Mouse (Mus musculus) embryonic facial prominence, embryonic 12.5 days (tissue): ENCODE data around the gene Fam76b. TPM values are rescaled to one million over a fixed set of nuclear protein-coding genes. Genes with fewer than 3 reads are reported as not detected.
"Not testable (repeated sequence)": the region's sequence is repeated elsewhere in the genome, so short reads cannot be mapped to it uniquely, and the experiment has no call there.

Experiments used
- ATAC-seq: fragments of 200-750 bp; cut with Nextera tagmentation; 2 replicates; pipeline ENCODE4 v1.8.0; 2017; ENCODE audit not compliant: insufficient number of reproducible peaks, insufficient read depth, low FRiP score, low TSS enrichment
- H3K27ac ChIP-seq: fragments of 300-500 bp; sonication (generic); 2 replicates; pipeline ENCODE4 v1.5.1; 2016; ENCODE audit warnings: mild to moderate bottlenecking
- H3K27me3 ChIP-seq: fragments of 300-500 bp; sonication (generic); 2 replicates; pipeline ENCODE4 v1.6.1; 2016; ENCODE audit warnings: mild to moderate bottlenecking, moderate library complexity
- H3K36me3 ChIP-seq: fragments of 300-500 bp; sonication (generic); 2 replicates; pipeline ENCODE4 v1.6.1; 2016; ENCODE audit warnings: mild to moderate bottlenecking
- H3K4me1 ChIP-seq: fragments of 300-500 bp; sonication (generic); 2 replicates; pipeline ENCODE4 v1.6.1; 2016
- H3K4me2 ChIP-seq: fragments of 300-500 bp; sonication (generic); replicated peaks from 2 replicates; pipeline ENCODE4 v1.6.1; 2016; ENCODE audit warnings: mild to moderate bottlenecking, moderate library complexity
- H3K4me3 ChIP-seq: fragments of 300-500 bp; sonication (generic); 2 replicates; pipeline ENCODE4 v1.5.1; 2016; ENCODE audit warnings: mild to moderate bottlenecking
- H3K9ac ChIP-seq: fragments of 300-500 bp; sonication (generic); 2 replicates; pipeline ENCODE4 v1.6.1; 2016; ENCODE audit warnings: mild to moderate bottlenecking, moderate library complexity
- H3K9me3 ChIP-seq: fragments of 300-500 bp; sonication (generic); 2 replicates; pipeline ENCODE4 v1.6.1; 2016; ENCODE audit warnings: mild to moderate bottlenecking, moderate library complexity
- WGBS: fragments of 180-500 bp; shearing (Covaris S2); methylation state at CpG from one replicate; pipeline ENCODE4 v1.1.7; 2016; 5-methylcytosine and 5-hydroxymethylcytosine counted together
- polyA plus RNA-seq: library from polyadenylated mRNA; unstranded; fragments of >200 nt; fragmentation: Nextera tagmentation; extraction: Ambion mirVana; gene quantifications from 2 replicates; pipeline ENCODE4 v1.2.1, GENCODE M21; 2016

The Fam76b gene
- 29.8 and 29.9 TPM in 2 replicates for polyA plus RNA-seq

DNA sequence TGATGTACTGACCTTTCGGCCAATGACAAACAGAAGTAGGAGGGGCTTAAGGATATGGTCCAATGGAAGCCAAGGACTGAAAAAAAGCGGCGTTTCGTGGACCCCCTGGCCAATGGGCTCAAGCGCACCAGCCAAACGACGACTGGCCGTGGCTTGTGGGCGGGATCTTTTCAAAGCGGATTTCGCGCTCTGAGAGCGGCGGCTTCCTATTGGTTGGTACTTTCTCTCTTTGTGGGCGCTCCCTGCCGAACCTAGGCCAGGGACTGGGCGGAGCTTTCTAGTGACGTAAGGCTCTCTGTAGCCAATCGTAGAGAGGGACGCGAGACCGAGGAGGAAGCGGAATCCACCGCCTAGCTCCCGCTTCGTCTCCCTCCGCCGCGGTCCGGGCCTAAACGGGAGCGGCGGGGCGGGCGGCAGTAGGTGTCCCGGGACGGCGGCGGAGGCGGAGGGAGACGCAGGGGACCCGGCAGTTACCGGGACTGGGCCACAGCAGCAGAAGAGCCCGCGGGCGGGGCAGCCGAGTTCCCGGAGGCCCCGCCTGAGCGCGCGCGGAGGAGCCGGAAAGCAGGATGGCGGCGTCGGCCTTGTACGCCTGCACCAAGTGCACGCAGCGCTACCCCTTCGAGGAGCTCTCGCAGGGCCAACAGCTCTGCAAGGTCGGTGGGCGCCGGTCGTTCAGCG is at the start of gene Fam76b:
Fam76b (plus strand) TSS at position 311 of the 681 bp plus-strand sequence.
- peak within 1 kb of the TSS; percentile 74 for H3K4me2 ChIP-seq
- H3K4me1 ChIP-seq = peaks cover 20% of the 10 kb centered on the region; the same call in 1 of the 2 replicates
- ATAC-seq = peak; percentile 96
- H3K27me3 ChIP-seq = no peaks in the 10 kb centered on the region
- WGBS = 0% methylated on average over 53 of the region's 67 CpGs
- no peaks in the 10 kb centered on the region for H3K9me3 ChIP-seq
- peak within 1 kb of the TSS; percentile 94 for H3K9ac ChIP-seq
- peaks cover 28% of the 10 kb centered on the region for H3K36me3 ChIP-seq
- H3K27ac ChIP-seq = peak within 1 kb of the TSS; percentile 99
- peak within 1 kb of the TSS; percentile 87 for H3K4me3 ChIP-seq

DNA sequence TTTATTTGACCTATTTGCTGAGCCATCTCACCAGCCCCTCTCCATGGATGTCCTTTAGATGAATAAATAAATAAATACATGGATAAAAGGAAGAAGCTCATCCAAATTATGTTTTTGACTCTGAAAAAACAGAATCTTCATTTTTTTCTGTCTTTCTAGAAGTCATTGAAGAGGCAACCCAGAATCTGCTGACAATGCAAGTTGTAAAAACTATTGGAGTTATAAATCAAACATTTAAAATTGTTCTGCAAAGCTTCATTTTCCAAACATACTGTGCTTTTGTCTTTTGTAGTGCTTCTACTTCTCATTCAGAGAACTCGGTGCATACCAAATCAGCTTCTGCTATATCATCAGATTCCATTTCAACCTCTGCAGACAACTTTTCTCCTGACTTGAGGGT is 45.5 kb upstream of the Fam76b start:
- ATAC-seq = no peak
- no peaks in the 10 kb centered on the region for H3K27me3 ChIP-seq
- no peaks in the 10 kb centered on the region for H3K9me3 ChIP-seq
- H3K27ac ChIP-seq = no peak overlapping the region
- H3K4me3 ChIP-seq = no peak overlapping the region
- H3K4me1 ChIP-seq = no peaks in the 10 kb centered on the region
- no peak overlapping the region for H3K9ac ChIP-seq
- 93% methylated on average over 1 of the region's 1 CpGs for WGBS
- H3K36me3 ChIP-seq = peaks cover 6% of the 10 kb centered on the region
- no peak overlapping the region for H3K4me2 ChIP-seq

DNA sequence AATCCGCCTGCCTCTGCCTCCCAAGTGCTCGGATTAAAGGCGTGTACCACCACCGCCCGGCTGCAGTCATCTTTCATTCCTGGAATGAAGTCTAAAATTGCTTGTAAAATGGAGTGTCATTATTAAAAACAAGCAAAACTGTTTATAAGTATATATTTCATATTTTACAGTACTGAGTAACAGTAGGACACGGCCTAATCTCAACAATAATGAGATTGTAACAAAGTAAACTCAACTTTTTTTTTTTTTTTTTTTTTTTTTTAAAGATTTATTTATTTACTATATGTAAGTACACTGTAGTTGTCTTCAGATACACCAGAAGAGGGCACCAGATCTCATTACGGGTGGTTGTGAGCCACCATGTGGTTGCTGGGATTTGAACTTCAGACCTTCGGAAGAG is 36.7 kb upstream of the Fam76b start:
- not testable (repeated sequence) for ATAC-seq, H3K4me1 ChIP-seq, H3K27ac ChIP-seq, H3K4me3 ChIP-seq, H3K27me3 ChIP-seq, H3K9me3 ChIP-seq, H3K4me2 ChIP-seq, H3K9ac ChIP-seq
- peaks cover 40% of the 10 kb centered on the region for H3K36me3 ChIP-seq
- 96% methylated on average over 8 of the region's 8 CpGs for WGBS

DNA sequence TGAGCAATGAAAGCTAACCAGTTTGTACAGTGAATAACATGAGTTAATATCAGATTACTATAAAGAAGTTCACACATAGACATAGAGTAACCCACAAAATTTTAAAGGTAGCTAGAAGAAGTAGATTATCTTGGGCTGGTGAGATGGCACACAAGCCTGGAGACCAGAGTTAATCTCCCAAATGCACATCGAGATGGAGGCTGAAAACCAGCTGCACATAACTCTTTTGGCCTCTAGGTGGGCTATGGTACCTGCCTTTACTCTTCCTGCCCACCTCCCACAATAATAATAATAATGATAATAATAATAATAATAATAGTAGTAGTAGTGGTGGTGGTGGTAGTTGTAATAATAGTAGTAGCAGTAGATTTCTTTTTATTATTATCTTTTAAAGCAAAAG is 33.2 kb upstream of the Fam76b start:
- no peak overlapping the region for H3K4me3 ChIP-seq
- peaks cover 43% of the 10 kb centered on the region for H3K36me3 ChIP-seq
- no peak overlapping the region for H3K4me2 ChIP-seq
- ATAC-seq = no peak
- no peak overlapping the region for H3K27ac ChIP-seq
- 80% methylated on average over 1 of the region's 1 CpGs for WGBS
- H3K9ac ChIP-seq = no peak overlapping the region
- no peaks in the 10 kb centered on the region for H3K4me1 ChIP-seq
- H3K27me3 ChIP-seq = no peaks in the 10 kb centered on the region
- no peaks in the 10 kb centered on the region for H3K9me3 ChIP-seq

DNA sequence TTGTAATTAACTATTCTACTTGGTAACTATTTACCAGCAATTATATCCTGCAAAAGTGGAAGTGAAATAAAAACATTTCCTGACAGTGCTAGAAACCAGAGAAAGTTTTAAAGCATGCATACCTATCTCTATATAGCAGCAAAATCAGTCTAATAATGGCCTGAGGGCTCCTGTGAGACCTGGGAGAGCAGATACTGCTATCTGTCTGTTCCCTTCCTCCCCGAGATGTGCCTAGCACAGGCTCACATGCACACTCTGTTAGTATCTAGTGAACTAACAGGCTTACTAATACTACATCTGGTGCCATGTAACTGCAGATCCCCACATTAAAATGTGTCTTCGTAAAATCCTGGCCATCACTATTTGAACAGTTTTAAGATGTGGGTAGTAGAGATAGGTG is 32.8 kb upstream of the Fam76b start:
- ATAC-seq = no peak
- no peaks in the 10 kb centered on the region for H3K27me3 ChIP-seq
- no peak overlapping the region for H3K4me3 ChIP-seq
- 91% methylated on average over 2 of the region's 2 CpGs for WGBS
- H3K9me3 ChIP-seq = no peaks in the 10 kb centered on the region
- no peak overlapping the region for H3K4me2 ChIP-seq
- H3K27ac ChIP-seq = no peak overlapping the region
- H3K36me3 ChIP-seq = peaks cover 45% of the 10 kb centered on the region
- no peak overlapping the region for H3K9ac ChIP-seq
- H3K4me1 ChIP-seq = no peaks in the 10 kb centered on the region

DNA sequence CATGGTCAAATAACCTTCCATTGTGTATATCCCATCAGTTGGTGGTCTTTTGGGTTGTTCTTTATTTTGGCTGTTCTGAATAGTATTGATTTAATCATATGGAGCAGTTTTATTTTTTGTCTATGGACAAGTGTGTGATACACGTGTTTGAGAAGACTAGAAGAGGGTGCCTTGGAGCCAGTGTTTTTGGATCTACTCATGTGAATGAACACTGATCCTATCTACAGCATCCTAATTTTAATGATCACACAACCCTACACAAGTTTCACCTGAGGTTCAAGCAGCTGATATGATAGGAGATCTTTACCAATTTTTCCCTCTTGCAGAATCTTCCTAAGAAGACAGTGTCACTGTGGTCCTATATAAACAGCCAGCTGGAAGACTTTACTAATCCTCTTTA is 23.0 kb upstream of the Fam76b start:
- no peak for ATAC-seq
- H3K27me3 ChIP-seq = no peaks in the 10 kb centered on the region
- no peak overlapping the region for H3K4me3 ChIP-seq
- H3K27ac ChIP-seq = no peak overlapping the region
- peaks cover 49% of the 10 kb centered on the region for H3K36me3 ChIP-seq
- no peak overlapping the region for H3K4me2 ChIP-seq
- no peaks in the 10 kb centered on the region for H3K4me1 ChIP-seq
- WGBS = 70% methylated on average over 1 of the region's 1 CpGs
- H3K9me3 ChIP-seq = no peaks in the 10 kb centered on the region
- H3K9ac ChIP-seq = no peak overlapping the region

DNA sequence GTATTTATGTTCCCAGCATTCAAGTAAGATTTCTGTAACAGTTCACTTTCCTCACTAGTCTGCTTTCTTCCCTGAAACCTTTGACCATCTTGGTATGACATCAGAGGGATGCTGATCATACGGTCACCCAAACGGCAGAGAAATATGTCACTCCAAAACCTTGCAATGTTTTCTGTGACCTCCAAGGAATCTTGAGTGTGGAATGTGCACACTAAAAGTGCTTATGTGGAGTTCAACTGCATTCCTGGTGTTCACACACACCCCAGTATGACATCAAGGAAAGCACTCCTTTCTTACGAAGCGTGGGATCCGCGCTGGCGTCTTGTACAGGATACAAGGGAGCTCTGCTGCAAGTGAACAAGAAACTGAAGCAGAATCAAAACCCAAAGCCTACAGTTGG is 20.7 kb upstream of the Fam76b start:
- Histone ChIP-seq H3K4me1 (no peaks in the 10 kb centered on the region), H3K4me3 (no peak overlapping the region), H3K9ac (no peak overlapping the region), H3K4me2 (no peak overlapping the region), H3K27me3 (no peaks in the 10 kb centered on the region), H3K36me3 (peaks cover 58% of the 10 kb centered on the region), H3K27ac (no peak overlapping the region), H3K9me3 (no peaks in the 10 kb centered on the region)
- WGBS = 93% methylated on average over 7 of the region's 7 CpGs
- ATAC-seq = no peak

DNA sequence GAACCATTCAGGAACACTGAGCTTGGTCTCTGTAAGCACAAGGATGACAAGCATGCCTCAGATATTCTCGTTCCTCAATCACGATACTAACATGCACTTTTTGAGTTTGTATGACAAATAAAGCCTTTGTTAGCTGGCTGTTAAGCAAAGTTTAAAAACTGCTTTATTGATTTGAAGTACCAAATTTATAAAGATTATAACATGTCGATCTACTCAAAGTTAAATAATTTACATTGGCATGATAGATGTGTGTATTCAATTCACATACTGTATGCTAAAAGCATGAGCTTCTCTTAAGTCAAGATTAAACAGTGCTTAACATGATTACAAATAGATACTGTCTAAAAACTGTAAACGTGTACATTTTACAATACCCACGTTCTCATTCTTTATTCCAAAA is 19.9 kb upstream of the Fam76b start:
- Histone ChIP-seq H3K4me1 (no peaks in the 10 kb centered on the region), H3K9ac (no peak overlapping the region), H3K27ac (no peak overlapping the region), H3K9me3 (no peaks in the 10 kb centered on the region), H3K36me3 (peaks cover 66% of the 10 kb centered on the region), H3K27me3 (no peaks in the 10 kb centered on the region), H3K4me2 (no peak overlapping the region), H3K4me3 (no peak overlapping the region)
- 89% methylated on average over 5 of the region's 5 CpGs for WGBS
- no peak for ATAC-seq

DNA sequence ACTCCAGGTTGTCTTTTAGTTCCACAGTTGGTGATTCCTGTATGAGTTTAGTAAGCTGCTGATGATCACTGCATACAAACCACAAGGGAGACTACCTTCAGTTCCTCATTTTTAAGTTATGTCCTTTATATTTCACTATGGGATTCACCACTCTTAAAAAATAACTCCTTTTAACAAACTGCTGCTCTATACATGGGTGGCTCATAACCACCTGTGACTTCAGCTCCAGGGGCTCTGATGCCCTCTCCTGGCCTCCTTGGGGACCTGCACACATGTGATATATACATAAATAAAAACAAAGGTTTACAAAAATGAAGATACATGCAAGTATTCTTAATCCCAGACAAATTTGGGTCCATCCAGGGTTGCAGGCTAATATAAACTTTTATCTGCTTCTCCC is 17.6 kb upstream of the Fam76b start:
- ATAC-seq = no peak
- Histone ChIP-seq H3K36me3 (peaks cover 62% of the 10 kb centered on the region), H3K4me3 (no peak overlapping the region), H3K4me1 (no peaks in the 10 kb centered on the region), H3K9me3 (no peaks in the 10 kb centered on the region), H3K27me3 (no peaks in the 10 kb centered on the region), H3K9ac (no peak overlapping the region), H3K4me2 (no peak overlapping the region), H3K27ac (no peak overlapping the region)

DNA sequence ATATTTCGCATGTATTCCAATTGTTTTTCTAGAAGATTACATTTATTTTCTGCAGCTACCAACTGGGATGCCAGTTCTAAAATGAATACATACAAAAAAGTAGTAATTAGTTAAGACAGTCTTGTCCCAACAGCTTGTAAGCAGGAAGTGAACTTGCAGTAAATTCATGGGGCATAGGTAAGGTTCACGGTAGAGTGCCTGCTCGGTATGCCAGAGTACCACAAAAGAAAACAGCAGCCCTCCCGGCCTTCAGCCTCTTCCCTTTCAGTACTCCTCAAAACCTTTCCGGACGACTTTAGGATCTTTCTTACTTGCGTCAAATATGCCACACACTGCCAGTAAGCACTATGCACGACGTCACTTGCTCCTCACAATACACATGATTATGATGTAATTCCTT is 9.1 kb upstream of the Fam76b start:
- Histone ChIP-seq H3K9ac (no peak overlapping the region), H3K4me2 (no peak overlapping the region), H3K9me3 (no peaks in the 10 kb centered on the region), H3K36me3 (peaks cover 66% of the 10 kb centered on the region), H3K27me3 (no peaks in the 10 kb centered on the region), H3K4me3 (no peak overlapping the region), H3K4me1 (no peaks in the 10 kb centered on the region), H3K27ac (no peak overlapping the region)
- WGBS = 86% methylated on average over 9 of the region's 9 CpGs
- ATAC-seq = no peak

DNA sequence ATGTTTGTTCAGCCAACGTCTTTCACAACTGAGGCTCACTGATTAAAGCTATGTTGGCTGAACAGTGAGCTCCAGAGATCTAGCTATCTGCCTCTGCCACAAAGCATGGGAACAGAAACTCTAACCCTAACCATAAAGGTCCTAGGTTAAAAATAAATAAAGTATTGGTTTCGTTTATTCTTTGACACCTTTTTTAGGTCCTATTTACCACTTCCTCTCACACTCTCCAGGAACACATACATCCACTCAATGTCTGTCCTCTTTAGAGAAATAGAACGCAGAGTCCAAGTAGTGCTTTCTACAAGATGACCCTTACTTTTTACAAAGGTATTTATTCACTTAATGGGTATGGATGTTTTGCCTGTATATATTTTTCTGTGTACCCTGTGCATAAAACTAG is 6.7 kb upstream of the Fam76b start:
- H3K27me3 ChIP-seq = no peaks in the 10 kb centered on the region
- no peaks in the 10 kb centered on the region for H3K9me3 ChIP-seq
- no peak overlapping the region for H3K4me2 ChIP-seq
- H3K27ac ChIP-seq = no peak overlapping the region
- H3K4me1 ChIP-seq = peaks cover 15% of the 10 kb centered on the region; the same call in 1 of the 2 replicates
- WGBS = 98% methylated on average over 3 of the region's 3 CpGs
- no peak overlapping the region for H3K9ac ChIP-seq
- no peak for ATAC-seq
- H3K36me3 ChIP-seq = peaks cover 50% of the 10 kb centered on the region
- no peak overlapping the region for H3K4me3 ChIP-seq

DNA sequence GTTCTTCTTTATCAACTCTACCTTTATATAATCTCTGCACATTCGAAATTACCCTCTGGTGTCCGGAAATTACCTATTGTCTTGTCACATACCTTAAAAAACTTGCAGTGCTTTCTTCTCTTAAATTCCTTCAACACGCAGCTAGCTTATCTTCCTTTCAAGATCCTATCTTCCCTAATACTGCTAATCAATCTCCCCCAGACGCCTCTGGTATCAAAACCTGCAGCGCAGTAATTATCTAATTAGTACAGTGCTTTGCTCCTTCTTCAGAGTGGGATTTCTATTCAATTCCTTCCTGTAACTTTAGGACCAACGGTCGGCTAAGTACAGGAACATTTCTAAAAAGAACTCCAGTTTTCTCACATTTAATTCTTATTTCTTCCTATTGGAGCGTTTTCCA is 1.6 kb upstream of the Fam76b start:
- WGBS = 7% methylated on average over 8 of the region's 8 CpGs
- H3K27me3 ChIP-seq = no peaks in the 10 kb centered on the region
- peaks cover 20% of the 10 kb centered on the region for H3K36me3 ChIP-seq

More for the DNA sequence above, 1.6 kb upstream of the Fam76b start:
- H3K4me3 ChIP-seq = peak overlapping the region; percentile 87
- no peaks in the 10 kb centered on the region for H3K9me3 ChIP-seq
- no peak for ATAC-seq
- peaks cover 20% of the 10 kb centered on the region; the same call in 1 of the 2 replicates for H3K4me1 ChIP-seq
- peak overlapping the region; percentile 99 for H3K27ac ChIP-seq
- peak overlapping the region; percentile 88 for H3K9ac ChIP-seq
- peak overlapping the region; percentile 74 for H3K4me2 ChIP-seq
